Mouse (Mus musculus): Measurements from ENCODE around the gene Clcnkb.

The Clcnkb gene

GRCm38 (mm10) chr4:141365876-141366275 is 49.9 kb downstream of the Clcnkb start:
- H3K4me3 ChIP-seq (replicated peaks; ENCODE audit: low read length), result no peak overlapping the region
- no peaks in the 10 kb centered on the region for H3K9me3 ChIP-seq (ENCODE audit: low read length)
- H3K4me1 ChIP-seq (replicated peaks; ENCODE audit: low read depth, low read length), result peaks cover 66% of the 10 kb centered on the region
- H3K36me3 ChIP-seq (ENCODE audit: insufficient read depth, low read length), result no peaks in the 10 kb centered on the region
- H3K27me3 ChIP-seq (ENCODE audit: insufficient read depth, low read length), result peaks cover 30% of the 10 kb centered on the region
- no peak for TF ChIP-seq POU5F1 (IDR thresholded peaks at IDR 0.05; ENCODE audit: borderline replicate concordance, low read length)
- no peak for TF ChIP-seq CTCF (conservative IDR thresholded peaks at IDR 0.05; ENCODE audit: low read length)
- TF ChIP-seq NANOG (IDR thresholded peaks at IDR 0.05; ENCODE audit: borderline replicate concordance, low read length), result no peak

DNA sequence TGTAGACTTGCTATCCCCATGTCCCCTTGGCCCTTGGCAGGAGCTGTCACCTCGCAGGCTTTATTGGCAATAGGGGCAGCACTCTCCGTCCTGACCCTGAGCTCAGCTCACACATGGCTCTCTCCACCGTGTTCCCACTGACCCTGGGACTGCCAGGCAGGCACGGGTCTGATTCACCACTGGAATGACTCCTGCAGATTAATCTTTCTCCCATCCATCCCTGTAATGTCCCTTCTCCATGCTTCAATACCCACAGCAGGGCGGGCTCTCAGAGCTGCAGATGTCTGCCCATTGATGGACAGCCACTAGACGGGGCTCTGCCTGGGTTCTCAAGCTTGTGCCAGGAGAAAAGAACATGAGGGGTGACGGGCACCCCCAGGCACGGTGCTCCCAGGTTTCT is 50.7 kb downstream of the Clcnkb start:
- H3K4me3 ChIP-seq (replicated peaks; ENCODE audit: low read length), result no peak overlapping the region
- peaks cover 30% of the 10 kb centered on the region for H3K27me3 ChIP-seq (ENCODE audit: insufficient read depth, low read length)
- no peaks in the 10 kb centered on the region for H3K9me3 ChIP-seq (ENCODE audit: low read length)
- TF ChIP-seq POU5F1 (IDR thresholded peaks at IDR 0.05; ENCODE audit: borderline replicate concordance, low read length) (no peak), NANOG (IDR thresholded peaks at IDR 0.05; ENCODE audit: borderline replicate concordance, low read length) (no peak)
- peaks cover 66% of the 10 kb centered on the region for H3K4me1 ChIP-seq (replicated peaks; ENCODE audit: low read depth, low read length)
- no peaks in the 10 kb centered on the region for H3K36me3 ChIP-seq (ENCODE audit: insufficient read depth, low read length)

- Histone ChIP-seq H3K4me1 (replicated peaks; ENCODE audit: low read depth, low read length) (peaks cover 77% of the 10 kb centered on the region), H3K27me3 (ENCODE audit: insufficient read depth, low read length) (peaks cover 22% of the 10 kb centered on the region), H3K4me3 (replicated peaks; ENCODE audit: low read length) (peak overlapping the region; percentile 41; the same call in 1 of the 2 replicates), H3K36me3 (ENCODE audit: insufficient read depth, low read length) (no peaks in the 10 kb centered on the region), H3K9me3 (ENCODE audit: low read length) (no peaks in the 10 kb centered on the region)
- TF ChIP-seq POU5F1 (IDR thresholded peaks at IDR 0.05; ENCODE audit: borderline replicate concordance, low read length), result no peak
- peak; percentile 54 for TF ChIP-seq CTCF (conservative IDR thresholded peaks at IDR 0.05; ENCODE audit: low read length)
- TF ChIP-seq NANOG (IDR thresholded peaks at IDR 0.05; ENCODE audit: borderline replicate concordance, low read length), result no peak
These were observed 52.8 kb downstream of the Clcnkb start for GRCm38 (mm10) chr4:141362937-141363548.

DNA sequence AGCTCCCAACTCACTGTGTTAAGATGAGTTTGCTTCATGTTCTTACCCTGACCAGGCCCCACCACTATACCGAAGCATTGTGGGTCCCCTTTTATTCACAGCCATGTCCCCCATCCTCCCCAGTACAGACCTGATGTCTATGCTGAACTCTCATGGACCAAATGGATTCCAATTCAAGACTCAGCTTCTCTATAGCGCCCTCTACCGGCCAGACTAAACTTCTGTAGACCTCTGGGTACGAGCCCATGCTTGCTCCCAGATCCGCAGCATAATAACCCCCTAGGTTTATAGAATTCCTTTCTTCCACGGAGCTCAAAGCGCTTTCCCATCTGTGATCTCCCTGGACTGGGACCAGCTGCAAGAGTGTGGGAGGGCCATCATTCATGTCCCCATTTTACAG is 55.0 kb downstream of the Clcnkb start:
- H3K9me3 ChIP-seq (ENCODE audit: low read length), result no peaks in the 10 kb centered on the region; the same call in 1 of the 2 replicates
- no peaks in the 10 kb centered on the region for H3K36me3 ChIP-seq (ENCODE audit: insufficient read depth, low read length)
- TF ChIP-seq NANOG (IDR thresholded peaks at IDR 0.05; ENCODE audit: borderline replicate concordance, low read length), result no peak
- TF ChIP-seq CTCF (conservative IDR thresholded peaks at IDR 0.05; ENCODE audit: low read length), result peak; percentile 80
- no peak for TF ChIP-seq POU5F1 (IDR thresholded peaks at IDR 0.05; ENCODE audit: borderline replicate concordance, low read length)
- H3K4me3 ChIP-seq (replicated peaks; ENCODE audit: low read length), result peak overlapping the region; percentile 14; the same call in 1 of the 2 replicates
- peaks cover 74% of the 10 kb centered on the region for H3K4me1 ChIP-seq (replicated peaks; ENCODE audit: low read depth, low read length)
- peaks cover 17% of the 10 kb centered on the region for H3K27me3 ChIP-seq (ENCODE audit: insufficient read depth, low read length)

- Histone ChIP-seq H3K36me3 (ENCODE audit: insufficient read depth, low read length) (no peaks in the 10 kb centered on the region), H3K27me3 (ENCODE audit: insufficient read depth, low read length) (peaks cover 3% of the 10 kb centered on the region; the same call in 1 of the 2 replicates), H3K4me3 (replicated peaks; ENCODE audit: low read length) (no peak overlapping the region), H3K9me3 (ENCODE audit: low read length) (no peaks in the 10 kb centered on the region; the same call in 1 of the 2 replicates), H3K4me1 (replicated peaks; ENCODE audit: low read depth, low read length) (peaks cover 69% of the 10 kb centered on the region)
- TF ChIP-seq CTCF (conservative IDR thresholded peaks at IDR 0.05; ENCODE audit: low read length), result no peak
- TF ChIP-seq POU5F1 (IDR thresholded peaks at IDR 0.05; ENCODE audit: borderline replicate concordance, low read length), result no peak
- no peak for TF ChIP-seq NANOG (IDR thresholded peaks at IDR 0.05; ENCODE audit: borderline replicate concordance, low read length)
These were observed 56.6 kb downstream of the Clcnkb start for GRCm38 (mm10) chr4:141359222-141359621.

DNA sequence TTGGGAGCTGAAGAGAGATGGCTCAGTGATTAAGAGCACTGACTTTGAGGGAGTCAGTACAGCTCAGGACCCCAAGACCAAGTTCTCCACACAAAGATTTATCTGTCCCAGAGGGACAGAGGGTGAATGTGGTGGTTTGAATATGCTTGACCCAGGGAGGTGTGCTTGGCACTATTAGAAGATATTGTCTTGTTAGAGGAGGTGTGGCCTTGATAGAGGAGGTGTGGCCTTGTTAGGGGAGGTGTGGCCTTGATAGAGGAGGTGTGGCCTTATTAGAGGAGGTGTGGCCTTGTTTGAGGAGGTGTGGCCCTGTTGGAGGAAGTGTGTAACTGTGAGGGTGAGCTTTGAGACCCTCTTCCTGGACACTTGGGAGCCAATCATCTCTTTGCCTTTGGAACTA is 58.0 kb downstream of the Clcnkb start:
- Histone ChIP-seq H3K36me3 (ENCODE audit: insufficient read depth, low read length) (no peaks in the 10 kb centered on the region), H3K4me3 (replicated peaks; ENCODE audit: low read length) (no peak overlapping the region), H3K9me3 (ENCODE audit: low read length) (no peaks in the 10 kb centered on the region; the same call in 1 of the 2 replicates), H3K27me3 (ENCODE audit: insufficient read depth, low read length) (no peaks in the 10 kb centered on the region), H3K4me1 (replicated peaks; ENCODE audit: low read depth, low read length) (peaks cover 76% of the 10 kb centered on the region)
- TF ChIP-seq POU5F1 (IDR thresholded peaks at IDR 0.05; ENCODE audit: borderline replicate concordance, low read length) (no peak), CTCF (conservative IDR thresholded peaks at IDR 0.05; ENCODE audit: low read length) (no peak), NANOG (IDR thresholded peaks at IDR 0.05; ENCODE audit: borderline replicate concordance, low read length) (no peak)
